Mouse (Mus musculus): ENCODE measurements around the gene Pi4k2a.
A peak's percentile ranks its signal among the peaks of the same experiment; 100 is the strongest.

Gene Pi4k2a

DNA sequence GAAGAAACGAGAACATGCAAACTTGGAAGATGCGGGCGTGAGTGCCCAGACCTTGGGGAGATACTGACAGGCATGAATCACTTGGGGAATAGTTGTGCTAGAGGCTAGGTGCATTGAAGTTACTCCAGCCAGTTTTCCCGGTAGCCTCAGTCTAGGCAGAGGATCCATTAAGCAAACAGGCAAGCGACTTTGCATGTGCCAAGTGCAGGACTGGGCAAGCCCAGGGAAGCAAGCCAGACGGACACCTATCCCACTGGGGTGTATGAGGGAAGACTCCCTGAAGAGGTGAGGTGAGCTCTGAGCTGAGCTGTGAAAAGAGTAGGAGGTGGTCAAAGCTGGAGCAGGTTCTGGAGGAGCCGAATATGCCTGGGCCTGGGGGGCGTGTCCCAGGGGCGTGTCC, 77.2 kb downstream of the Pi4k2a start:
- DNase-seq: peak; percentile 50

DNA sequence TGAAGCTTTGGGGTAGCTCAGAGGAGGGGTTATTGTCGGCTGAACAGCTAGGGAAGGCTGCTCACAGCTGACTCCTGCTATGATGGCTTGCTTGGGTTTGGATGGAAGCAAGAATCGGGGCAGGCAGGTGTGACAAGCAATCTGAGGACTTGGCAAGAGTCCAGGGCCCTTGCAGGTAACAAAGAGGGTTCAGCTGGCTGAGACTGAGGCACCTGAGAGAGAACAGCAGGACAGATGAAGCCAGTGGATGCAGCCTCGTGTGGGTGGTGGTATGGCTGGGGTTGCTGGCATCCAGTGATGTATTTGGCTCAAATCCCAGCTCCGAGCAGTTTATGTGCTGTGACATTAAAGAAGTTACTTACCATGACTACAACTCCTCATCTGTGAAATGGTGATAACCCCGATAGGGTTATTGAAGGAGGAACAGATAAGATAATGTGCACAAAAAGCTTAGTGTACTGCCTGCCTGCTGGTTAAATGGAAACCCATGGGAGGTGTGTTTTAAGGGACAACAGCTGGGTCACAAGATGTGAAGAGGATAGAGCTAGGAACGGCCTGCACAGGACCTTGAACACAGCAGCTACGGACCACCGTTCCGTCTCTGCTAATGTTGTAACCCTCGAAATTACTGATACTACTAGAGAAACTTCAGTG, 79.2 kb downstream of the Pi4k2a start:
- peak; percentile 73 for DNase-seq

DNA sequence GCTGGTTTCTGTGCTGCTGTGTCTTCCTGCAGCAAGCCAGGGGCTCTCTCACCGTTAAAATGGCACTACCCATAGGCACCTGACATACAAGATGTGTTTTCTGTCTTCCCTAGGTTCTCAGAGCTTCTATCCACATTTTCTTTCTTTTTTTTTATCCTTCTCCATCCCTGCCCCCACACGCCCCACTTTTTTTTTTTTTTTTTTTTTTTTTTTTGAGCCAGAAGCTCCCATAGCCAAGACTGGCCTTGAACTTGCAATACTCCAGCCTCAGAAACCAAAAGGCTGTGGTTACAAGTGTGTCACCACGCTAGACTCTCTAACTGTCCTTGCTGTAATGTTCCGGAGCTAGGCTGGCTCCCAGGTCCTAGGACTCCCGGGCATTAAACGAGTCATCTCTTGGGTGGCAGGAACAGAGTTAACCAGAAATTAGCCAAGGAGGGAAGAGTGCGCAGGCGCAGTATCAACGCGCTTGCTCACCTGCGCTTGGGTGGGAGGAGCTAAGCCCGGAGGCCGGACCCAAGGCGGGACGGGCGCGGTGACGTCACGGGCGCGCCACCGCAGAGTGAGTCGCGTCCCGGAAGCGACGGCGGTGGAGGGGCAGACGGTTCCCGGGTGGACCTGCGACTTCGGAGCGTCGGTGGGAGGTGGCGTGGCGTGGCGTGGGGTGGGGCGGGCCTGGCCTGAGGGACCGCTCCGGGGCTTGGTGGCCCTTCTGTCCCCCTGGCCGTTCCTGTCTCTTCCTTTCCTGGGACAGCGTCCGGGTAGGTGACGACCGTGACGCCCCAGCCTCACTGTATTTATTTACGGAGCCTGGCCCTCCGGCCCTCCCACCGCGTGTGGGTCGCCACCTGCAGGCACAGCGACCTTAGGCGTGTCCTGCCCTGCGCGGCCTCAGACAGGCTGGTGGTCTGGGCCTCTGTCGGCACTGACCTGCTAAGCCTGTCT, 80.0 kb downstream of the Pi4k2a start:
- peak; percentile 97 for DNase-seq

Measured in cerebellum, adult 9-11 months (tissue).